Mouse (Mus musculus) megakaryocyte, embryonic 14.5 days (primary cell): ENCODE measurements at regions not wholly inside any gene's neighbourhood (a gene's known extent, or its start where the extent isn't known, plus 50 kb on each side); places are given as distances from the start of the nearest gene placed in this dataset.
A peak's percentile ranks its signal among the peaks of the same experiment; 100 is the strongest.

ENCODE experiments used
- H3K27me3 ChIP-seq: replicated peaks from 2 replicates; pipeline ENCODE3; 2012; ENCODE audit warnings: inconsistent platforms
- H3K36me3 ChIP-seq: replicated peaks from 2 replicates; pipeline ENCODE3; 2012; ENCODE audit warnings: low read length, inconsistent platforms, mixed read lengths
- H3K4me1 ChIP-seq: 2 replicates; pipeline ENCODE4 v1.6.1; 2012; ENCODE audit warnings: inconsistent platforms
- H3K4me3 ChIP-seq: replicated peaks from 2 replicates; pipeline ENCODE3; 2012; ENCODE audit warnings: moderate library complexity, mild to moderate bottlenecking, inconsistent platforms
- H3K9me3 ChIP-seq: 2 replicates; pipeline ENCODE4 v1.6.1; 2012; ENCODE audit warnings: inconsistent platforms
- FLI1 ChIP-seq: IDR thresholded peaks from 2 replicates; pipeline ENCODE4 v1.6.1; 2012; ENCODE audit warnings: low read length, inconsistent platforms, mixed read lengths
- GATA1 ChIP-seq: IDR thresholded peaks from 3 replicates; pipeline ENCODE4 v1.6.1; 2012; ENCODE audit warnings: mixed read lengths, low read length, inconsistent platforms, borderline replicate concordance

GRCm38 (mm10) chr8:126678004-126678751 lies 84.4 kb upstream of the Irf2bp2 start:
- no peak for TF ChIP-seq GATA1
- TF ChIP-seq FLI1 = no peak
- Histone ChIP-seq H3K4me1 (peaks cover 56% of the 10 kb centered on the region), H3K27me3 (peaks cover 14% of the 10 kb centered on the region), H3K4me3 (no peak overlapping the region), H3K36me3 (peaks cover 8% of the 10 kb centered on the region), H3K9me3 (peaks cover 17% of the 10 kb centered on the region)

GRCm38 (mm10) chr8:126675153-126675552 lies 81.4 kb upstream of the Irf2bp2 start:
- Histone ChIP-seq H3K4me1 (peaks cover 46% of the 10 kb centered on the region), H3K4me3 (no peak overlapping the region), H3K27me3 (peaks cover 14% of the 10 kb centered on the region), H3K36me3 (peaks cover 1% of the 10 kb centered on the region), H3K9me3 (peaks cover 4% of the 10 kb centered on the region)
- TF ChIP-seq GATA1 (no peak), FLI1 (no peak)

GRCm38 (mm10) chr8:126673038-126673740 lies 79.4 kb upstream of the Irf2bp2 start:
- peaks cover 50% of the 10 kb centered on the region for H3K4me1 ChIP-seq
- no peak overlapping the region for H3K4me3 ChIP-seq
- H3K27me3 ChIP-seq = peaks cover 9% of the 10 kb centered on the region
- H3K36me3 ChIP-seq = no peaks in the 10 kb centered on the region
- H3K9me3 ChIP-seq = no peaks in the 10 kb centered on the region
- TF ChIP-seq GATA1 (no peak), FLI1 (no peak)

- Histone ChIP-seq H3K4me3 (no peak overlapping the region), H3K4me1 (peaks cover 58% of the 10 kb centered on the region), H3K36me3 (no peaks in the 10 kb centered on the region), H3K9me3 (no peaks in the 10 kb centered on the region), H3K27me3 (no peaks in the 10 kb centered on the region)
- TF ChIP-seq GATA1 = no peak
- no peak for TF ChIP-seq FLI1
Observed at GRCm38 (mm10) chr8:126671594-126671993, 77.8 kb upstream of the Irf2bp2 start.

GRCm38 (mm10) chr8:126669919-126670318 lies 76.1 kb upstream of the Irf2bp2 start:
- Histone ChIP-seq H3K9me3 (no peaks in the 10 kb centered on the region), H3K4me1 (peaks cover 67% of the 10 kb centered on the region), H3K36me3 (no peaks in the 10 kb centered on the region), H3K4me3 (no peak overlapping the region), H3K27me3 (no peaks in the 10 kb centered on the region)
- TF ChIP-seq FLI1 (no peak), GATA1 (no peak)

GRCm38 (mm10) chr8:126669154-126669553 lies 75.4 kb upstream of the Irf2bp2 start:
- H3K4me3 ChIP-seq = no peak overlapping the region
- TF ChIP-seq FLI1 = no peak
- no peak for TF ChIP-seq GATA1
- H3K27me3 ChIP-seq = no peaks in the 10 kb centered on the region
- no peaks in the 10 kb centered on the region for H3K9me3 ChIP-seq
- H3K4me1 ChIP-seq = peaks cover 75% of the 10 kb centered on the region
- no peaks in the 10 kb centered on the region for H3K36me3 ChIP-seq

- H3K9me3 ChIP-seq = no peaks in the 10 kb centered on the region
- H3K27me3 ChIP-seq = no peaks in the 10 kb centered on the region
- H3K4me3 ChIP-seq = no peak overlapping the region
- no peaks in the 10 kb centered on the region for H3K36me3 ChIP-seq
- peaks cover 77% of the 10 kb centered on the region for H3K4me1 ChIP-seq
- TF ChIP-seq FLI1 = no peak
Observed at GRCm38 (mm10) chr8:126668657-126669025, 74.9 kb upstream of the Irf2bp2 start.

- TF ChIP-seq FLI1 (no peak), GATA1 (no peak)
- peaks cover 77% of the 10 kb centered on the region for H3K4me1 ChIP-seq
- no peak overlapping the region for H3K4me3 ChIP-seq
- no peaks in the 10 kb centered on the region for H3K36me3 ChIP-seq
- no peaks in the 10 kb centered on the region for H3K9me3 ChIP-seq
- no peaks in the 10 kb centered on the region for H3K27me3 ChIP-seq
Observed at GRCm38 (mm10) chr8:126667721-126668656, 74.2 kb upstream of the Irf2bp2 start.

GRCm38 (mm10) chr8:126667086-126667720 lies 73.4 kb upstream of the Irf2bp2 start:
- no peak for TF ChIP-seq GATA1
- TF ChIP-seq FLI1 = no peak
- Histone ChIP-seq H3K36me3 (no peaks in the 10 kb centered on the region), H3K4me1 (peaks cover 77% of the 10 kb centered on the region), H3K9me3 (no peaks in the 10 kb centered on the region), H3K27me3 (no peaks in the 10 kb centered on the region), H3K4me3 (peak overlapping the region; percentile 88)
